Mouse (Mus musculus) embryonic fibroblast, embryonic 13.5 days (primary cell): ENCODE measurements around the gene Lrp5.

Experiments used
- CTCF ChIP-seq: IDR thresholded peaks from 2 replicates; pipeline ENCODE4 v1.5.1; 2011; ENCODE audit warnings: mild to moderate bottlenecking, control low read depth, low read length, moderate library complexity, borderline replicate concordance; ENCODE audit not compliant: insufficient read depth
- POLR2A ChIP-seq: IDR thresholded peaks from 2 replicates; pipeline ENCODE4 v1.6.1; 2011; ENCODE audit warnings: low read depth, mild to moderate bottlenecking, control low read depth, low read length, moderate library complexity

DNA sequence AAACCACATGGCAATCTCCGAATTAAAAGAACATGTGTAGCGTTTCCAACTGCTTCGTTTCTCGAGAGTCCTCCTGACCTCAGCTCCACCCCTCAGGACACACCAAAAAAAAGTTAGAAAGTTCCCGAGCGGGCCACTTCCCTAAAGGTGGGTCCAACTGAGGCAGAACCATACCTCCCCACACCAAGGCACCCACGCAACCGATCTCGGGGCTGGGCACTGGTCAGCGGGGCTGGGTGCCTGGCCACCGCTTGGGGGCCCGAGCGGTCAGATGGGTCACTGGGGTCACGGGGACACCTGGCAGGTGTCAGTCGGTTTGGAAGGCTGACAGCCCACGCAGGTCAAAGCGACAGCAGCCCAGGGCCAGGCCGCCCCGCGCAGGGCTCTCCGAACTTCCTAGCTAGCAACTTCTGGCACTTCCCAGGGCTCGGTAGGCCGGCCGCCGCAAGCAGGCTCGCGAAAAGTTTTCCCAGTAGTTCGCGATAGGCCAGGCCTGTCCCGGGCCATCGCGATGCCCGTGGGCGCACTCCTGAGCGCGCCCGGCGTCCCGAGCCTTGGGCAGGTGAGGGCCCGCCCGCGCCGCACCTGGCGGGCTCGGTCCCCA lies 651 bp downstream of the Lrp5 start:
- no peak for TF ChIP-seq POLR2A
- no peak for TF ChIP-seq CTCF
